Mouse (Mus musculus) lung, adult 2 months (tissue): ENCODE data around the gene Adrm1. TPM values are rescaled to one million over a fixed set of nuclear protein-coding genes. Genes with fewer than 3 reads are reported as not detected.
A peak's percentile ranks its signal among the peaks of the same experiment; 100 is the strongest.

Experiments used
- DNase-seq: peaks from one replicate; pipeline ENCODE4 v3.0.0; 2022
- H3K4me1 ChIP-seq: fragments of 200-500 bp; 2 replicates; pipeline ENCODE4 v1.6.1; 2011; ENCODE audit warnings: low read length; ENCODE audit not compliant: control insufficient read depth, insufficient read depth
- H3K4me3 ChIP-seq: fragments of 200-500 bp; replicated peaks from 2 replicates; pipeline ENCODE3; 2011; ENCODE audit warnings: low read depth, mild to moderate bottlenecking, control low read depth, low read length; ENCODE audit errors: extremely low read depth
- CTCF ChIP-seq: fragments of 200-500 bp; IDR thresholded peaks from 2 replicates; pipeline ENCODE4 v1.5.1; 2011; ENCODE audit warnings: mild to moderate bottlenecking, low read length, control low read depth; ENCODE audit not compliant: insufficient read depth
- POLR2A ChIP-seq: fragments of 200-500 bp; IDR thresholded peaks from 2 replicates; pipeline ENCODE4 v1.6.1; 2011; ENCODE audit warnings: low read depth, mild to moderate bottlenecking, control low read depth, low read length, borderline replicate concordance; ENCODE audit errors: extremely low read depth
- WGBS: fragments of 180-500 bp; shearing (Covaris S2); methylation state at CpG from one replicate; pipeline ENCODE4 v1.1.7; 2018; 5-methylcytosine and 5-hydroxymethylcytosine counted together
- polyA plus RNA-seq: library from polyadenylated mRNA; depleted of rRNA; stranded (reverse); fragments of >200 nt; gene quantifications from 2 replicates; pipeline ENCODE4 v1.2.3, GENCODE M21; 2012; rRNA removed

The Adrm1 gene
- polyA plus RNA-seq, 1 experiment: 108 TPM

DNA sequence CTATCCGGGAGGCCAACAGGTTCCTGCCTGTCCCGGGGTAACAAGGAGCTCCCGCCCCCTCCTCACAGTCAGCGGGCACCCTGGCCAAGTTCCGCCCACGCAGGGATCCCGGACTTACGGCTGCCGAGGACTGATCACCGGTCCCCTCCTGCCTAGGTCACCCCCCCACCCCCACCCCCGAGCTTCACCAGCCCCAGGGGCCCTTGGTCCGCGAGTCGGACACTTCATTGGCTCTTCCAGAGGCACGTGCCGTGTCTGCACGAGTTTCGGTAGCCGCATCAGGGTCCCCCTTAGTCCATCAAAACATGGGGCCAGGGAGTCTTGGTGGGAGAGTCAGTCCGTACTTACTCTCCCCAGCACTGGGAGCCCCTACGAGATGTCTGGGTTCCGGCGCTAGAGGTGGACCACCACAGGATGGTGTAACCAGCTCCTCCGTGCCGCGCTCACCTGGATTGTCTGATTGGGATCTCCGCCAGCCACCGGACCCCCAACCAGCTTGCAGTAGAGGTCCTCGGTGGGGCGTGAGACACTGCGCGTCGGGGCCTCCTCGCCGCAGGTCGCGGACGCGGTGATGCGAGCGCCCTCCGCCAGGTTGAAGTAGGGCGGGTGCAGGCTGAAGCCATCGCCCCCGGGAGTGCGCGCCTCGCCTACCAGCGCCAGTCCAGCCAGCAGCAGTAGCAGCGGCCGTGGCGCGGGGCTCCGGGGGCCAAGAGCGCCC, 53.9 kb downstream of the Adrm1 start:
- WGBS: under 1% methylated on average over 55 of the region's 55 CpGs
- DNase-seq: no peak

More for the DNA sequence above, 53.9 kb downstream of the Adrm1 start:
- Histone ChIP-seq H3K4me1 (peaks cover 36% of the 10 kb centered on the region), H3K4me3 (peak overlapping the region; percentile 88)
- no peak for TF ChIP-seq POLR2A
- no peak for TF ChIP-seq CTCF

Other genes with a start within 250 kb of the Adrm1 start
- 10.1 and 11.5 TPM in 2 replicates for gene Taf4, start 194.8 kb upstream of the Adrm1 start, polyA plus RNA-seq
- 19.8 and 24.0 TPM in 2 replicates for gene Lsm14b, start 146.5 kb upstream of the Adrm1 start, polyA plus RNA-seq
- 98.3 and 115 TPM in 2 replicates for gene Psma7, start 129.1 kb upstream of the Adrm1 start, polyA plus RNA-seq
- gene Ss18l1, start 129.0 kb upstream of the Adrm1 start, polyA plus RNA-seq: 7.1 and 7.4 TPM in 2 replicates
- gene Mtg2, start 100.9 kb upstream of the Adrm1 start, polyA plus RNA-seq: 15.2 and 17.1 TPM in 2 replicates
- gene Hrh3, start 67.0 kb upstream of the Adrm1 start, polyA plus RNA-seq: 0.10 and 0.15 TPM in 2 replicates
- 27.9 and 34.5 TPM in 2 replicates for gene Osbpl2, start 52.2 kb upstream of the Adrm1 start, polyA plus RNA-seq
- gene Lama5, start 54.4 kb downstream of the Adrm1 start, polyA plus RNA-seq: 145 and 148 TPM in 2 replicates
- gene Rps21, start 85.9 kb downstream of the Adrm1 start, polyA plus RNA-seq: 2,052 and 2,661 TPM in 2 replicates
- 22.7 and 28.2 TPM in 2 replicates for gene Cables2, start 102.0 kb downstream of the Adrm1 start, polyA plus RNA-seq
- 1.4 and 2.3 TPM in 2 replicates for gene Rbbp8nl, start 118.4 kb downstream of the Adrm1 start, polyA plus RNA-seq
- gene Gata5, start 163.2 kb downstream of the Adrm1 start, polyA plus RNA-seq: 5.4 and 9.9 TPM in 2 replicates